Mouse (Mus musculus): ENCODE results near the gene Pemt.

GRCm38 (mm10) chr11:60032586-60033430, 13.5 kb downstream of the Pemt start:
- TF ChIP-seq CTCF (IDR thresholded peaks at IDR 0.05; ENCODE audit: control insufficient read depth, insufficient read depth, low read length) (no peak), POLR2A (IDR thresholded peaks at IDR 0.05; ENCODE audit: borderline replicate concordance, control insufficient read depth, low read depth, low read length) (no peak)

All from bone marrow, adult 2 months (tissue).